Mouse (Mus musculus): ENCODE measurements around the gene Mcm3ap. TPM values are rescaled to one million over a fixed set of nuclear protein-coding genes. Genes with fewer than 3 reads are reported as not detected.

The Mcm3ap gene
- polyA plus RNA-seq, 1 experiment from 2014 or later: 18.0 TPM

DNA sequence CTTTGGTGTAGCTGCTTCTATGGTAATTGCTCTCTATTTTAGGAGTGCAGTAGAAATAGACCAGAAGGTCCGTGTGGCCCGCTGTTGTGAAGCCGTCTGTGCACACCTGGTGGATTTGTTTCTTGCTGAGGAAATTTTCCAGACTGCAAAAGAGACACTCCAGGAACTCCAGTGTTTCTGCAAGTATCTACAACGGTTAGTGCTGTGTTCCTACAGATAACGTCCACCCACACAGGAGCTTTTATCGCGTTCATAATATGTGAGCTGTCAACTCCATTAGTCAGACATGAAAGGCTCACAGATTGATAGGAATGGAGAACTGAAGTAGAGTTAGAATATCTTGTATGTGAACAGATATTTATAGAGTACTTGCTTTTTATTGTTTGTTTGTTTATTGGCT, 27.6 kb downstream of the Mcm3ap start:
- Histone ChIP-seq H3K27me3 (no peaks in the 10 kb centered on the region), H3K9ac (no peak overlapping the region), H3K9me3 (replicated peaks) (no peaks in the 10 kb centered on the region), H3K4me1 (replicated peaks) (0 out of 2 replicates have a peak, but pooled peaks cover 9% of the 10 kb centered on the region), H3K4me2 (no peak overlapping the region), H3K27ac (replicated peaks) (no peak overlapping the region), H3K36me3 (replicated peaks) (peaks cover 81% of the 10 kb centered on the region), H3K4me3 (replicated peaks) (no peak overlapping the region)
- no peak for ATAC-seq (ENCODE audit: insufficient read depth)
- 52% methylated on average over 7 of the region's 7 CpGs for WGBS (ENCODE audit: insufficient replicate concordance)

DNA sequence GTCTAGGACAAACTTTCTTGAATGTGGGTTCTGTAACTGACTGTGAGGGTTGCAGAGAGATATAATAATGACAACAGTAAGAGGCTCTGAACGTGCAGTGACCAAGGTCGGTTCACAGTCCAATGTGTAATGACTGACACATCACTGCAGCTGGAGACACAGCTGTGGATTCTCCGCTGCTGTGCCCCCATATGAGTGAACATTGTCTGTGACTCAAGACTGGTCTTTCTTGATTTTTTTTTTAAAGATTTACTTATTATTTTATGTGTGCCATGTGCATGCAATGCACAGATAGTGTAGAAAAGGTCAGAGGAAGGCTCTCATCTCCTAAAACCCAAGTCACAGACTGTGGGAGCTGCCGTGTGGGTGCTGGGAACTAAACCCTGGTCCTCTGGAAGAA, 28.8 kb downstream of the Mcm3ap start:
- Histone ChIP-seq H3K4me2 (no peak overlapping the region), H3K4me3 (replicated peaks) (no peak overlapping the region), H3K4me1 (replicated peaks) (0 out of 2 replicates have a peak, but pooled peaks cover 9% of the 10 kb centered on the region), H3K36me3 (replicated peaks) (peaks cover 85% of the 10 kb centered on the region), H3K27ac (replicated peaks) (no peak overlapping the region), H3K27me3 (no peaks in the 10 kb centered on the region), H3K9ac (no peak overlapping the region), H3K9me3 (replicated peaks) (no peaks in the 10 kb centered on the region)
- ATAC-seq (ENCODE audit: insufficient read depth): no peak
- WGBS (ENCODE audit: insufficient replicate concordance): 81% methylated on average over 4 of the region's 4 CpGs

DNA sequence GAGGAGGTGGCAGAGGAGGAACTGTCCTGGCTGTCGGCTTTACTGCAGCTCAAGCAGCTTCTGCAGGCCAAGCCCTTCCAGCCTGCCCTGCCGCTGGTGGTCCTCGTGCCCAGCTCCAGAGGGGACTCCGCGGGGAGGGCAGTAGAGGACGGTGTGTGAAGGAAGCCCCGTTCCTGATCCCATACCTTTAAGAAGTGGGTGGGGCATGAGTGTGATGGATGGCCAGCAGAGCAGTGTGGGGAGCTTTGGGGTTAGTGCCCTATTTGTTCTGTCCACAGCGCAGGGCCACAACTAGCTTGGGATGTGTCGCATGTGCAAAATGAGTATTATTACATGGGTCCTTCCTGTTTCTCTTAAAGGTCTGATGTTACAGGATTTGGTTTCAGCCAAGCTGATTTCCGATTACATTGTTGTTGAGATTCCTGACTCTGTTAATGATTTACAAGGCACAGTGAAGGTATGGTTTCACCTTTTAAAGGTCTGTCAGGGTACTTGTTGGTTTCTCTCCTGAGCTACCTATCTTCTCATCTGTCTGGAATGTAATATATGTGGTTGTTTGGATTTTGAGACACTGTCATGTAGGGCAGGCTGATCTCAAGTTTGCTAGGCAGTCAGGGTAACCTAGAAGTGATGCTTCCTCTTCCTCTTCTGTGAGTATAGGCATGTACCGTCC, 35.7 kb downstream of the Mcm3ap start:
- no peak overlapping the region for H3K9ac ChIP-seq
- H3K4me1 ChIP-seq (replicated peaks): peaks cover 3% of the 10 kb centered on the region; the same call in 1 of the 2 replicates
- H3K27me3 ChIP-seq: no peaks in the 10 kb centered on the region
- WGBS (ENCODE audit: insufficient replicate concordance): 74% methylated on average over 11 of the region's 11 CpGs
- H3K4me2 ChIP-seq: no peak overlapping the region
- no peaks in the 10 kb centered on the region for H3K9me3 ChIP-seq (replicated peaks)
- no peak overlapping the region for H3K27ac ChIP-seq (replicated peaks)
- peaks cover 86% of the 10 kb centered on the region for H3K36me3 ChIP-seq (replicated peaks)
- peak; percentile 22; the same call in 1 of the 2 replicates for ATAC-seq (ENCODE audit: insufficient read depth)
- no peak overlapping the region for H3K4me3 ChIP-seq (replicated peaks)

DNA sequence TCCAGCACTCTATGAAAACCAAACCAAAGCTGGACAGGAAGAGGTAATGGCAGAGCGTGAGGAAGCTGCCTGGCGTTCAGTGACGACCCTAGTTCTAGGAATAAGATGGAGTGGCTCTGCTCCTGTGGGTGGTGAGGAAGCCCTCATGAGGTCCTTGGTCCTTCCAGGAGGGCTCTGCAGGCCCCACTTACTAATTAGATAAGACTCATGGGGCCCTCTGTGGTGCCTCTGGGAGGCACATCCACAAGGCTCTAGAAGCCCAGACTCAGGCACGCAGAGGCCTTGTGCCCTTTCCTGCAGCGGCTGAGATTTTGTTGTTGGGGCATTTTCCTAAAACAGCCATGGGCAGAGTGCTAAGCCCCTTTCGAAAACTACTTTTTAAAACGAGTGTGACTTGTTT, 37.1 kb downstream of the Mcm3ap start:
- no peak for ATAC-seq (ENCODE audit: insufficient read depth)
- no peak overlapping the region for H3K27ac ChIP-seq (replicated peaks)
- peaks cover 82% of the 10 kb centered on the region for H3K36me3 ChIP-seq (replicated peaks)
- no peak overlapping the region for H3K4me3 ChIP-seq (replicated peaks)
- H3K27me3 ChIP-seq: no peaks in the 10 kb centered on the region
- no peaks in the 10 kb centered on the region for H3K9me3 ChIP-seq (replicated peaks)
- no peak overlapping the region for H3K4me2 ChIP-seq
- WGBS (ENCODE audit: insufficient replicate concordance): 74% methylated on average over 7 of the region's 7 CpGs
- H3K9ac ChIP-seq: no peak overlapping the region
- peaks cover 3% of the 10 kb centered on the region; the same call in 1 of the 2 replicates for H3K4me1 ChIP-seq (replicated peaks)

DNA sequence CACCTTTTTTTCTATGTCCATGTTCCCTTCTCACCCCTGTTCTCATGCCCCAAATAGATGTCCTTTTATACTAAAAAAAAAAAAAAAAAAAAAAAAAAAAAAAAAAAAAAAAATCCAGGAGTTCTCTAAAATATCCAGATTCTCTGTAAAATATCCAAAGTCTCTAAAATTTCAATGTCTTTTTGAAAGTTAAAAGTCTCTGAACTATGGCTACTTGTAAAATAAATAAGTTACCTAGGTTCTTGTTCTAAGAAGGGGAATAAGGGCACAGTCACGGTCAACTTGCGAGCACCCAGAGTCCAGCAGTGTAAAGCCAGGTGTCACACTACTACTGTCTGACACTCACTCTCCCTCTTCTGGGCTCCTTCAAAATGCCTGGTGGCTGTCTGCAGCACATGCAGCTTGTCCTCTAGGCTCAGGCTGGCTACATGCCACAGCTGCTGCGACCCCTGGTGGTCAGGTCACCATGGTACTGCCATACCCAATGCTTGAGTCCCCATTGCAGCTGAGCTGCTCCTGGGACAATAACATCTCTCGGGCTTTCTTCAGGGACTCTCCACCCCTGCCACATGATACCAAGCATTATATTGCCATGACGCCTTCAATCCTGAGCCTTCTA, 44.3 kb downstream of the Mcm3ap start:
- peaks cover 51% of the 10 kb centered on the region for H3K36me3 ChIP-seq (replicated peaks)
- WGBS (ENCODE audit: insufficient replicate concordance): 37% methylated on average over 5 of the region's 5 CpGs
- ATAC-seq (ENCODE audit: insufficient read depth): peak; percentile 67
- no peaks in the 10 kb centered on the region for H3K4me1 ChIP-seq (replicated peaks)
- H3K4me2 ChIP-seq: no peak overlapping the region
- no peaks in the 10 kb centered on the region for H3K27me3 ChIP-seq
- H3K9me3 ChIP-seq (replicated peaks): no peaks in the 10 kb centered on the region
- no peak overlapping the region for H3K9ac ChIP-seq
- no peak overlapping the region for H3K27ac ChIP-seq (replicated peaks)
- H3K4me3 ChIP-seq (replicated peaks): no peak overlapping the region

DNA sequence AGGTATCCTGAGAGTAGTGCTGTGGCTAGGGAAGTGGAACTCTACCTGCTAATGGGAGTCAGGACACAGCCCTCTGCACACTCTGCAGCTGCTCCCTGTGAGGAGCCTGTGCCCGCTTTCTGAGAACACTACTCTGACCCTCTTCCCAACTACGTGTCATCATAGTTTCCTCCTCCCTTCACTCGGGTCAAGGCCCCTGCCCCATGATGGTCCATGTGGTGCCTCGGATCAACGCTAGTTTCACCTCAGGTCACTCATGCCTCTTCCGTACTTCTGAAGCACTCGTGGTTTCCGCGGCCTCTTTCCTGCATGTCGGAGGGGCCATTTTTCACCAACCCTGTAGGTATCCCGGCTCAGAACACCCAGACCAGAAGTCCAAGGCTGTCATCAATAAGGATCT, 62.2 kb downstream of the Mcm3ap start:
- Histone ChIP-seq H3K9ac (peak overlapping the region; percentile 7; the same call in 1 of the 2 replicates), H3K27ac (replicated peaks) (peak overlapping the region; percentile 51), H3K27me3 (no peaks in the 10 kb centered on the region), H3K4me3 (replicated peaks) (peak overlapping the region; percentile 67), H3K36me3 (replicated peaks) (peaks cover 20% of the 10 kb centered on the region), H3K9me3 (replicated peaks) (no peaks in the 10 kb centered on the region), H3K4me1 (replicated peaks) (peaks cover 17% of the 10 kb centered on the region), H3K4me2 (peak overlapping the region; percentile 95)
- ATAC-seq (ENCODE audit: insufficient read depth): 0 out of 2 replicates have a peak, but pooled peaks have one; percentile 4
- 1% methylated on average over 11 of the region's 11 CpGs for WGBS (ENCODE audit: insufficient replicate concordance)

DNA sequence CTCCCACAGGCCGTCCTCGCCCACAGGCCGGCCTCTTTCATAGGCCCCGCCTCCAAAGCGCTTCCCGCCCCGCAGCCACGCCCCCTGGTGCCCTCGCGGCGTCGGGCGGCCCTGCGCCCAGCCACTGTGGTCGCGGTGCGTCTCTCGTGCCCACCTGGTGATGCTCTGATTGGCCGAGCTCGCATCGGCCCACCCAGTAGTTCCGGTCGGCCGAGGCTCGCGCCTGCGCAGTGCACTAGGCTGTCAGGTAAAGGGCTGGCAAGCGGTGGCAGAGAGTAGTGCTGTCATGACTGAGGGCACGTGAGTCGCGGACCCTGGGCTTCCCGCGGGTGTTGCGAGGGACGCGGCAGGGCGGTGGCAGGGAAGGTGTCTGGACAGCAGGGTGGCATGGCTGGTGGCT, 62.6 kb downstream of the Mcm3ap start, which contains the start of gene Lss:
Lss (plus strand) TSS at position 214 of the 400 bp plus-strand sequence.
- Histone ChIP-seq H3K27me3 (no peaks in the 10 kb centered on the region), H3K36me3 (replicated peaks) (peaks cover 25% of the 10 kb centered on the region), H3K9ac (peak within 1 kb of the TSS; percentile 63), H3K9me3 (replicated peaks) (no peaks in the 10 kb centered on the region), H3K4me1 (replicated peaks) (peaks cover 17% of the 10 kb centered on the region), H3K4me2 (peak within 1 kb of the TSS; percentile 95), H3K27ac (replicated peaks) (peak within 1 kb of the TSS; percentile 67), H3K4me3 (replicated peaks) (peak within 1 kb of the TSS; percentile 67)
- WGBS (ENCODE audit: insufficient replicate concordance): under 1% methylated on average over 37 of the region's 37 CpGs
- ATAC-seq (ENCODE audit: insufficient read depth): peak; percentile 99

DNA sequence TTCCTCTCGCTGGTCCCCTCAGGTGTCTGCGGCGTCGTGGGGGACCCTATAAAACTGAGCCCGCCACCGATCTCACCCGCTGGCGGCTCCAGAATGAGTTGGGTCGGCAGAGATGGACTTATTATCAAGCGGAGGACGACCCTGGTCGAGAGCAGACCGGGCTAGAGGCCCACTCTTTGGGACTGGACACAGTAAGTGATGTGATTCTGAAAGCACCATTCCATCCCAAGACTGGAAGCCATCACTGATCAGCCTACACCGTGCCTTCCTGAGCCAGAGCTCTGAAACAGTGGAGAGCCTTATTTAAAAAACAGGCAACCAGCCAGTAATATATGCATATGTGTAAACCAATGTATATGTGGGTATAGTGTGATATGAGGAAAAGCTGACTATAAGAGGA, 63.1 kb downstream of the Mcm3ap start:
- peak; percentile 3; the same call in 1 of the 2 replicates for ATAC-seq (ENCODE audit: insufficient read depth)
- H3K4me2 ChIP-seq: peak overlapping the region; percentile 95
- H3K4me1 ChIP-seq (replicated peaks): peaks cover 17% of the 10 kb centered on the region
- H3K27me3 ChIP-seq: no peaks in the 10 kb centered on the region
- H3K9ac ChIP-seq: peak overlapping the region; percentile 63
- H3K4me3 ChIP-seq (replicated peaks): peak overlapping the region; percentile 67
- WGBS (ENCODE audit: insufficient replicate concordance): 3% methylated on average over 14 of the region's 14 CpGs
- peak overlapping the region; percentile 67 for H3K27ac ChIP-seq (replicated peaks)
- H3K36me3 ChIP-seq (replicated peaks): peaks cover 29% of the 10 kb centered on the region
- H3K9me3 ChIP-seq (replicated peaks): no peaks in the 10 kb centered on the region

DNA sequence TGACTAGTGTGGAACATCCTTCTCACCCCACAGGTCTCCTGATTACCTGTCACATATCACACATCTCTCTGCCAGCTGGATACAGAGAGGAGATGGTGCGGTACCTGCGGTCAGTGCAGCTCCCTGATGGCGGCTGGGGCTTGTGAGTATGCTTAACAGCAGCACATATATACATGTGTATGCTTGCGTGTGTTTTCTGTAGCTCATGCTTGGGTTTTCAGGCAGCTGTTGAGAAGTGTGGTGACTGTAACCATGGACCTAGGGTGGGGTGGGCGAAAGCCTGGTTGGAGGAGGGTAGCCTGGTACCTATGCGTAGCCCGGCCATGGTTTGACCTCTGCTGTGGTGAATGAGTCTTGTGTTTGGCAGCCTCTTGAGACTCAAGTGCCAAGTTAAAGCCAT, 66.8 kb downstream of the Mcm3ap start:
- no peak overlapping the region for H3K4me3 ChIP-seq (replicated peaks)
- no peaks in the 10 kb centered on the region for H3K9me3 ChIP-seq (replicated peaks)
- H3K4me1 ChIP-seq (replicated peaks): peaks cover 18% of the 10 kb centered on the region
- WGBS (ENCODE audit: insufficient replicate concordance): 91% methylated on average over 7 of the region's 7 CpGs
- H3K27ac ChIP-seq (replicated peaks): no peak overlapping the region
- no peak overlapping the region for H3K4me2 ChIP-seq
- H3K9ac ChIP-seq: no peak overlapping the region
- H3K36me3 ChIP-seq (replicated peaks): peaks cover 54% of the 10 kb centered on the region
- no peaks in the 10 kb centered on the region for H3K27me3 ChIP-seq
- ATAC-seq (ENCODE audit: insufficient read depth): no peak

DNA sequence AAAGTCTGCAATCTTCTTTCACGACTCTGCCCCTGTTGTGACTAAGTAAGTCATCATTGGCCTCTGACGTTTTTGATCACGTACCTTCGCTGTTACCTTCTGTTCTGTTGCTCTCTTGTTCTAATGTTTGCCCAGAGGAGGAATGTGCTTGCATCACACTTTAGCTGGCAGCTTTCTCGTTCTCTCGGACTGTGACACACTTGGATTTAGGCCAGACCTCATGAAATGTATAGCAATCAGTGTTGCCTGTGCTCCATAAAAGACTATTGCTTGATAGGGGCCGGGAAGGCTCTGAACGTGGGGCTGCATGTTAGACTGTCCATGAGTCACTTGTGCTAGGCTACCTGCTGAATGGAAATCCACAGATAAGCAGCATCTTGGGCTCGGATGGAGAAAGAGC, 68.9 kb downstream of the Mcm3ap start:
- peaks cover 75% of the 10 kb centered on the region for H3K36me3 ChIP-seq (replicated peaks)
- no peaks in the 10 kb centered on the region for H3K27me3 ChIP-seq
- peak; percentile 30 for ATAC-seq (ENCODE audit: insufficient read depth)
- H3K4me3 ChIP-seq (replicated peaks): no peak overlapping the region
- 63% methylated on average over 9 of the region's 9 CpGs for WGBS (ENCODE audit: insufficient replicate concordance)
- H3K4me2 ChIP-seq: no peak overlapping the region
- no peak overlapping the region for H3K9ac ChIP-seq
- H3K27ac ChIP-seq (replicated peaks): no peak overlapping the region
- H3K9me3 ChIP-seq (replicated peaks): no peaks in the 10 kb centered on the region
- 0 out of 2 replicates have a peak, but pooled peaks cover 3% of the 10 kb centered on the region for H3K4me1 ChIP-seq (replicated peaks)

DNA sequence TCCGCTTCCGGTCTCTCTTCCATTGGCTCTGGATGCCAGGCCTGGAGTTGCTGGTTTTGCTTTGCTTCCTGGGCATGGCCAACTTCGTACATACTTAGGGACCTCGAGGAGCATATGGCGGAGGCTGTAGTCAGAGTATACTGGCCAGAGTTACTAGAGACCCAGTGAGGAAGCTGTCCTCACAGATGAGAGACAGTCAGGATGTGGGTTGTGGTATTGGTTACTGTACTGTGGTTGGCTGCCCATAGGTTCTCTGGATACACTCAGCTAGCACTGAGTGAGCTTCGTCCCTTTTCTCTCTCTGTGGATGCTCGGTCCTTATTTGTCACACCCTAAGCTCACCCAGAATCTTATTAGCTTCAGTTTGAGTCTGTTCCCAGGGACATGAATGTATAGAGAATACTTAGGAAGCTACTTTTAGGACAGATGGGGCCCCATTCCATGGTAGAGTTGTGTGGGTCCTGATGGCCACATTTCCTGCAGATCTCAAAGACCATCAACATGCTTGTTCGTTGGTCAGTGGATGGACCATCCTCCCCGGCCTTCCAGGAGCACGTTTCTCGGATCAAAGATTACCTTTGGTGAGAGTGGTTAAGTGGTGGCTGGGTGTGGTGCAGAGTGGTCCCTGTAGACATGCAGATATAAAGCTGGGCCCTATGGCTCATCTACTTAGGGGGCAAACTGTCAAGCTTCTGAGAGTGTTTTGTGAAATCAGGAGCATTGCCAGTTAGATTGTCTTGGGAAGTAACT, 72.8 kb downstream of the Mcm3ap start:
- no peak overlapping the region for H3K9ac ChIP-seq
- H3K4me2 ChIP-seq: no peak overlapping the region
- H3K4me1 ChIP-seq (replicated peaks): 0 out of 2 replicates have a peak, but pooled peaks cover 3% of the 10 kb centered on the region
- 50% methylated on average over 11 of the region's 11 CpGs for WGBS (ENCODE audit: insufficient replicate concordance)
- no peaks in the 10 kb centered on the region for H3K9me3 ChIP-seq (replicated peaks)
- peaks cover 86% of the 10 kb centered on the region for H3K36me3 ChIP-seq (replicated peaks)
- ATAC-seq (ENCODE audit: insufficient read depth): no peak
- no peak overlapping the region for H3K27ac ChIP-seq (replicated peaks)
- no peaks in the 10 kb centered on the region for H3K27me3 ChIP-seq
- no peak overlapping the region for H3K4me3 ChIP-seq (replicated peaks)

Measured in liver, embryonic 15.5 days (tissue).